Mouse (Mus musculus) ZHBTc4 (cell line): Measurements from ENCODE around the gene Gstp3.
"Not testable (repeated sequence)": the region's sequence is repeated elsewhere in the genome, so short reads cannot be mapped to it uniquely, and the experiment has no call there.

ENCODE experiments used
- DNase-seq: peaks from one replicate; pipeline ENCODE4 v3.0.0-alpha.2; 2011; ENCODE audit warnings: low read depth, low spot score

Gstp3 gene

DNA sequence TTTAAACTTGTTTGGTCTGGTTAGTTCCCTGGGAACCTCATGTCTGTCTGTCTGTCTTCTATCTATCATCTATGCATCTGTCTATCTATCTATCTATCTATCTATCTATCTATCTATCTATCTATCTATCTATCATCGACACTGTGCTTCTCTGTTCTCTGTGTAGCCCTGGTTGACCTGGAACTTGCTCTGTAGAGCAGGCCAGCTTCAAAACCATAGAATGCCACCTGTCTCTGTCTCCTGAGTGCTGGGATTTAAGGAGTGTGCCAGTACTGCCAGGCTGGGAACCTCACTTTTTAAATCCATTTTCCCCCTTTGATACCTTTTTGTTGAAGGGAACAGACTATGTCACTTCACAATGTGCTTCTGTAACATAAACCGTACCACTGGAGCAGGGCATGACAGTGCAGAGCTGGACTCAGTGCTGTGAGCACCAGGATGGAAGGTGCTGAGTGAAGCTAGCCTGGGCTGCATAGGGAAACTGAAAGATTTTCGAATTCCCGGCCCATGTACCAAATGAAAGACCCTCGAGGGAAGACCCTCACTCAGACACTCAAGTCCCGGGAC, 1.6 kb upstream of the Gstp3 start:
- no peak for DNase-seq

DNA sequence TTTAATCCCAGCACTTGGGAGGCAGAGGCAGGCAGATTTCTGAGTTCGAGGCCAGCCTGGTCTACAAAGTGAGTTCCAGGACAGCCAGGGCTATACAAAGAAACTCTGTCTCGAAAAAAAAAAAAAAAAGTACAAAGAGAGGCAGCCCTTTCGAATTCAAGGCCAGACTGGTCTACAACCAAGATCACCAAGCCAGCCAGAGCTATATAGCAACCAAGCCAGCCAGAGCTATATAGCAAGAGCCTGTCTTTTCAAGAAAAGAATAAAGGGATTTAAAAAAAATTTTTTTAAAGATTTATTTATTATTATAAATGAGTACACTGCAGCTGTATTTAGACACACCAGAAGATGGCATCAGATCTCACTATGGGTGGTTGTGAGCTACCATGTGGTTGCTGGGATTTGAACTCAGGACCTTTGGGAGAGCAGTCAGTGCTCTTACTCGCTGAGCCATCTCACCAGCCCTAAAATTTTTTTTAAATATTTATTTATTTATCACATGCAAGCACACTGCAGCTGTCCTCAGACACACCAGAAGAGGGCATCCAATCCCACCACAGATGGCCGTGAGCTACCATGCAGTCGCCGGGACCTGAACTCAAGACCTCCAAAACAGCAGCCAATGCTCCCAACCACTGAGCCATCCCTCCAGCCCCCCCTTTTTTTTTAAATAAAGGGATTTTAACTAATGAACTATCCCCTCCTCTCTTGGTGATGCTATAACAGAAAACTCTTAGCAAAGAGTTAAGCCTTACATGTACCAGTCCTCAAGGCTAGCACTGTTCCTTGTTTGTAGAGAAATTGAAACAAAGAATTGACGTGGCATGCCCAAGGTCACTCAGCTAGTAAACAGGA, 902 bp upstream of the Gstp3 start:
- not testable (repeated sequence) for DNase-seq

DNA sequence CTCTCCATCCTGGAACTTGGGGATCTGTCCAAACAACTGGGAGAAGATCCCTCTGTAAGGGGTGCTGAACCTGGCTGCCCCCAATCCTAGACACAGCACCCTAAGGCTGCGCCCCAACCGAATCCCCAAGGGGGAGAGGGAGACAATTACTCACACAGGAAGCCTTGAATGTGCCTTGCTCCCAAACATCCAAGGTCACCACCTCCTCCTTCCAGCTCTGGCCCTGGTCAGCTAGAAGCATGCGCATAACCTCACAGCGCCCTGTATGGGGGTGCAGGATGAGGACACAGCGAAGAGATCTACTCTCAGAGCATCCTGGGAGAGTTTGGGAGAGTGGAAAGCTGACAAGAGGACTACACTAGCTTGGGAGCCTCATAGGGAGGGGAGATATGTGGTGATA, 788 bp downstream of the Gstp3 start:
- no peak for DNase-seq

DNA sequence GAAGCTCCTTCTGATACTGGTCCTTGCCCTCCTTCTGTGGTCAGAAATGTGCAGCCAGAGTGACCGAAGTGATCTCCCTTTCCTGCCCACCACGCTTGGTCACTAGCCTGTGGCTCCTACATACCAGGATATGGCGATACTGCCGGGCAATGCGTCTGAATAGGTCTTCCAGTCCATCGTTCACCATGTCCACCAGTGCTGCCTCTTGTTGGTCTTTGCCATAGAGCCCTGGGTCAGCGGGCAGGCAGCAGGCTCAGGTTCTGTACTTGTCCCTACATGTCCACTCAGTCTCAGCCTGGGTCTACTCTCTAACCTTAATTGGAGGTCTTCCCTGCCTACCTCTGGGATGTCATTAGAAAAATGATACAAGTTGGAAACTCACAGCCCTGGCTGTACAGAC, 1.4 kb downstream of the Gstp3 start:
- DNase-seq = no peak

DNA sequence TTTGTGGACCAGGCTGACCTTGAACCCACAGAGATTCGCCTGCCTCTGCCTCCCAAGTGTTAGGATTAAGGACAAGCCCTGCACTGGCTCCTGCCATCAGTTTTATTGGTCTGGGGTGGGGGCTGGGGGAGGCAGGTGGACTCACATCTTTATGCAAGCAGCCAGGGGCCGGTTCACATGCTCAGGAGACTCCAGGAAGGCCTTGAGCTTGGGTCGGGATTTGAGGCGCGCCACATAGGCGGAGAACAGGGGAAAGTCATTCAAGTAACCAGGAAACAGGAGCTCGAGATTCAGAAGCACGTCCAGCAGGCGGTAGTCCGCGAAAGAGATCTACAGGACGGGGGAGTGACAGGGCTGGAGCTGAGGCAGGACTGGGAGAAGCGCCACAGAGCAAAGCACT, 2.0 kb downstream of the Gstp3 start:
- DNase-seq = peak; percentile 60

DNA sequence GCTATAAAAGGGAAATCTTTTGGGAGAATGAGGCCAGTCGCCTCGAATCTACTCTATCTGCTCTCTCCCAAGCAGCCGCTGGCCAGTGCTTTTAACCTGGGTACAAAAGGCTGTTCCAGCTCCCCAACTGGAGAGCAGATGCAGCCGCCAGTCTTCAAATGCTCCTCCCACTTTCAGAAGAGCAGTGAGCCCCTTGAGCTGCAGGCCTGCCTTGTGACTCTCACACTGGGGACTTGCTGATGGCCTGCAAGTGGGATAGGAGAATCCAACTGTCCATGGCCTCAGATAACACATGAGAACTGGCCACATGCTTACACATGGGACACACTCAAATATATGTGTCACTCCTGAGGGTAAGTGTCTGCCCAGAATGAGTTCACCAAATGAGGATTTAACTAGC, 2.6 kb downstream of the Gstp3 start:
- DNase-seq = no peak

DNA sequence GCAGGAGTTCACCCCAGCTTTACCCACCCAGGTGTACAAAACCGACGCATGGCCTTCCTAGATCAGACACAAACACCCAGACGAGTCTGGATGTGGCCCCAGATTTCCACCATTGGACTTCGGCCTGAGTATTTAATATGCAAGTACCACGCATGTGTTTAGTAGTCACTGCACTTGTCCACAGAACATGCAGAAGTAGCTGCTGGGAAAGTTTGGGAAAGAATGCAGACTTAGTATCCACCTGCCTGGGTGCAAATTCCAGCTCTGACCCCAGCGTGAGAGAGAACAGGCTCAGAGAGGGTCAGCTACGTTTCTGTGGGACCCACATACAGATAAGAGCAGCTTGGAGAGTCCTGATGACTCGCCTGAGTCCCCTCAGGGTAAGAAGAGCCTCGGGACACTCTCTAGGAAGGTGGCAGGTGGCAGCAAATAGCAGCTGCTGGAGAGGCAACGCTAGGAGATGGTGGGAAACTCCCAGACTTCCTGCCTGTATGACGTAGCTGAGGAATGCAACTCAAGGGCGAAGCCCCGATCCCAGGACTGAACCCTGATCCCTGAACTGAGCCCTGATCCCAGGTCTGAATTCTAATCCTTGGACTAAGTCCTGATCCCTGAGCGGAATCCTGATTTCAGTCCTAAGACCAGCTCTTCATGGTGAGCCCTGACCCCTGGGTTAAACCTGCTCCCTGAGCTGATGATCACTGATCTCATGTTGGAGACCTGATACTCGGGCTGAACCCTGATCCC, 3.2 kb downstream of the Gstp3 start:
- peak; percentile 71 for DNase-seq

DNA sequence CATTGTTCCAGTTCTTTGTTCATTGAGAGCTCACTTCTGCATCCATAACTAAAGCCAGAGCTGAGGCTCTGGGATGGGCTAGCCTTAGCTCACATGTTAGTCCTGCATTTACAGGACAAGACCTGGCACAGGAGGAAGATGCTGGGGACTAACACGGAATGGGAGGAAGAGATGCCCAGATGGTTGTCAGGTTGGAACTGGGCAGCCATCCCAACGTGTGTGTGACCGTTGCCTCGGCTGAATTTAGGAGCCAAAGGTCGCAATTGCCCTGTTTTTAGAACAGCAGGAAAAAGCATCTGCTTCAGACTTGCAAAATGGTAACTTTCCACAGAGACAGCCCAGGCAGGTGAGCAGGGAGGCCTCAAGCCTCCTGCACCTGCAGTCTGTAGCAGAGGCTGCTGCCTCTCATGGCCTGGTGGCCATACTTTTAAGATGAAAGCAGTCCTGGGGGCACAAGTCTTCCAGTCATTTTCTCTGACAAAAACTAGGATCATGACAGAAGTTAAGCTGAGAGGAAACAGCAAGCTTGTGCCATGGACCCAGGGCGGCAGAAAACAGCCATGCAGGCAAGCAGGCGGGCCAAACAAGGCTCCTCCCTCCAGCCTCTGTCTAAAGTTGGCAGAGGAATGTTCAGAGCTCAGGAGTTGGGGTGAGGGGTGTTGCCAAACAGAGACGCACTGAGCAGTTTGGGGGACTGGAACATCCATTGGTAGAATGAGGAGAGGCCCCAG, 4.0 kb downstream of the Gstp3 start:
- no peak for DNase-seq

DNA sequence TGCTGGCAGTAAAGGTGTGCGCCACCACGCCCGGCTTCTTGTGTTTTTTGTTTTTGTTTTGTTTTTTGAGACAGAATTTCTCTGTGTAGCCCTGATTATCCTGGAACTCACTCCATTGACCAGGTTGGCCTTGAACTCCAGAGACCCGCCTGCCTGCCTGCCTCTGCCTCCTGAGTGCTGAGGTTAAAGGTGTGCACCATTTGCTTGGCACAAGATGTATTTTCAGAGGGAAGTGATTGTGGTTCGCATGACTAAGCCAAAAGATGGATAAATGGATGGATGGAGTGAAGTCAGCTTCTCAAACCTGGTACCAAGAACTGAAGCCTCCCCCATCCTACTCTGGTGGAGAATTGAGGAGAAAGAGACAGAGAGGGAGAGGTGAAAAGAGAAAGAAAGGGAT, 4.8 kb downstream of the Gstp3 start:
- no peak for DNase-seq

DNA sequence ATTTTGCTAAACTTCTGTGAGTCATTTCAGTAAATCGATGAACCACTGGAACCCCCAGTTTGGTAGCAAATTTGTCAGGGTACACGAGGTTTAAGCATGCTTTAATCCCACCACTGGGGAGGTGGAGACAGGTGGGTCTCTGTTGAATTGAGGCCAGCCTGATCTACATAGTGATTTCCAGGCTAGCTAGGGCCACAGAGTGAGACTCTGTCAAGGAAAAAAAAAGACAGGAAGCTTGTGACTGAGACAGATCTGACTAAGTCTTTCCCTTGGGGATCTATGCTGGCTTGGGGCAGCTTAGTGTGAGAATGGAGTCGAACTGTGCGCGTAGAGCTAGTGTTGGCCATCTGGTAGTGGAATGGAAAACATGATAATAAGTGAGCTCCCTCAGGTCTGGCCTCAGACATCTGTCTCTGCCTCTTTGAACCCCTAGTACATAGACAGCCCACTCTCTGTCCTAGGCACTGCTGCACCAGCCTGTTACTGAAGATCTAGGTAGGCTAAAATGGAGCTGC, 6.8 kb downstream of the Gstp3 start:
- no peak for DNase-seq

DNA sequence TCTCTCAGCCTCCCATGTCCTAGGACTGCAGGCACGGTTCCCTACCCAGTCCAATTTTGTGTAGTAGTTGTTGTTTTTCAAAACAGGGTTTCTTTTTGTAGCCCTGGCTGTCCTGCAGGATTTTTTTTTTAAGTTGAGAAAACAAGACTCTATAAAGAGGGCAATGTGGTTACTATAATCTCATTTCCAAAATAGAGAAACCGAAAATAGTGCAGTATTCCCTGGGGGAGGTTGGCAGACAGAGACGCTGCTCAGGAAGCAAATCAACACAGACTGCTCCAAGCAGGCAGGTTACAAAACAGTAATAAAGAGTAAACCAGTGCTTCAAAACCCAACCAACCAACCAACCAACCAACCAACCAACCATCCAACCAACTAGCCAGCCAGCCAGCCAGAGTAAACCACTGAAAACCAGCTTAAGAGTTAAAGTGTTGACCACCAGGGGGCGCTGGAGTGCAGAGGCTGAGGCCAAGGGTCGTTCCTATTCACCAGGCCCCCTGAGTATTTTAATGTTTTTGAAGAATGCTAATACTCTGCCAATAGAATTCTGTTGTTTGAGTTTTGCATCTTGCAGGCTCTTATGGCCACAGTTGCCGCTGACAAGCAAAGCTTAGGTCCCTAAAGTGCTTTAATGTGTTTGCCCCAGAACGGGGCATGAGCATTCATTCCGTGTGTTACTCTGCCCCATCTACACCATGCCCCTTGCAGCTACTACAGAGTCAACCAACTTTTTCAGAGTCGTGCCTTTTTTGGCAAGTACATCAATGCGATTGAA, 7.4 kb downstream of the Gstp3 start:
- DNase-seq = peak; percentile 74

DNA sequence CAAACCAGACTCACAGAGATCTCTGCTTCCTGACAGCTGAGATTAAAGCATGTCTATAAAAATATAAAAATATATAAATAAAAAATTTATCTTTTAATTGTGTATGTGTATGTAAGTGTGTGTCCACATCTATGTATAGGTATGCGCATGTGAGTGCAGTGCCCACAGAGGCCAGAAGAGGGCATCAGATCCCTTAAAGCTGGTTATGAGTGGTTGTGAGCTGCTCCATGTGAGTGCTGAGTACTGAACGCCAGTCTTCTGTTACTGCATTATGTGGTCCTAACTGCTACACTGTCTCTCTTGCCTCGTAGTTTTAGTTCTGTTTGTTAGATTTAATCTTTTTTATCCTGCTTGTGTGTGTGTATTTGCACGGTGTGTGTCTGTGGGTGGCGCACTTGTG, 8.4 kb downstream of the Gstp3 start:
- peak; percentile 68 for DNase-seq

DNA sequence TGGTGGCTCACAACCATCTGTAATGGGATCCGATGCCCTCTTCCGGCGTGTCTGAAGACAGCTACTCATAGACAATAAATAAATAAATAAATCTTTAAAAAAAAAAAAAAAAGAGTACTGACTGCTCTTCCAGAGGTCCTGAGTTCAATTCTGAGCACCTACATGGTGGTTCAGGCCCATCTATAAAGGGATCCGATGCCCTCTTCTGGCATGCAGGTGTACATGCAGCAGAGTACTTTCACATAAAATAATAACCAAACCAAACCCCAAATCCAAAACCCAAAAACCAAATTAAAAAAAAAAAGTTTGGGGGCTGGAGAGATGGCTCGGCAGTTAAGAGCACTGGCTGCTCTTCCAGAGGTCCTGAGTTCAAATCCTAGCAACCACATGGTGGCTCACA, 10.3 kb downstream of the Gstp3 start:
- DNase-seq = not testable (repeated sequence)

DNA sequence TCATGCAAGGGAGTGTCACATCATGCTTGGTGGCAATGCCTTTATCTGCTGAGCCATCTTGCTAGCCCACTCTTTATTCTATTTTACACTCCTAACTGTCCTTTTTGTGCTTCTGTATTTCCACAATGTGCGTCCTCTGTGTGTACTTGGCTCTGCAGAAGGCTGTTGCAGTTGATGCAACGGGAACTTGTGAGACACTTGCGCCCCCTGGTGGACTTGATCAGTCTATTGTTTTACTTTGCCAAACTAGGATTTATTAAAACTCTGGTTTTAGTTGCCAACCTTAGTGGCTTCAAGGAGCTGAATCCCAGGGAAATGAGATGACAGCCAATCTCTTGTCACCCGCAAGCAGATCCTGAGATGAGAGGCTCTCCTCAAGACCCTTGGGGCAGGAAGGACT, 11.5 kb downstream of the Gstp3 start:
- DNase-seq = peak; percentile 92

DNA sequence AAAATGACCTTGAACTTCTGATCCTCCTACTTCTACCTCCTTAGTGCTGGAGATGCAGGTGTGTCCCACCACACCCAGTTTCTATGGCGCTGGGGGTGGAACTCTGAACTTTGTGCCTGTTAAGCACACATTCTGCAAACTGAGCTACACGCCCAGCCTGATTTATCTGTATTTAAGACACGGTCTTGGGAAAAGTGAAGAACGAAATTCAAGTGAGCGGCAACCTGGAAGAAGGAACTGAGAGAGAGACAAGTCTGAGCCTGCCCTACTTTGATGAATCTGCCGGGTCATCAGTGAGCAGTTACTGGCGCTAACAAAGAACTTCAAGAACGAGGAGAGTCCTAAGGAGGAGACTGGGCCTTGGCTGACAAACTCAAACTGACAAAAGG, 12.5 kb downstream of the Gstp3 start:
- peak; percentile 88 for DNase-seq

DNA sequence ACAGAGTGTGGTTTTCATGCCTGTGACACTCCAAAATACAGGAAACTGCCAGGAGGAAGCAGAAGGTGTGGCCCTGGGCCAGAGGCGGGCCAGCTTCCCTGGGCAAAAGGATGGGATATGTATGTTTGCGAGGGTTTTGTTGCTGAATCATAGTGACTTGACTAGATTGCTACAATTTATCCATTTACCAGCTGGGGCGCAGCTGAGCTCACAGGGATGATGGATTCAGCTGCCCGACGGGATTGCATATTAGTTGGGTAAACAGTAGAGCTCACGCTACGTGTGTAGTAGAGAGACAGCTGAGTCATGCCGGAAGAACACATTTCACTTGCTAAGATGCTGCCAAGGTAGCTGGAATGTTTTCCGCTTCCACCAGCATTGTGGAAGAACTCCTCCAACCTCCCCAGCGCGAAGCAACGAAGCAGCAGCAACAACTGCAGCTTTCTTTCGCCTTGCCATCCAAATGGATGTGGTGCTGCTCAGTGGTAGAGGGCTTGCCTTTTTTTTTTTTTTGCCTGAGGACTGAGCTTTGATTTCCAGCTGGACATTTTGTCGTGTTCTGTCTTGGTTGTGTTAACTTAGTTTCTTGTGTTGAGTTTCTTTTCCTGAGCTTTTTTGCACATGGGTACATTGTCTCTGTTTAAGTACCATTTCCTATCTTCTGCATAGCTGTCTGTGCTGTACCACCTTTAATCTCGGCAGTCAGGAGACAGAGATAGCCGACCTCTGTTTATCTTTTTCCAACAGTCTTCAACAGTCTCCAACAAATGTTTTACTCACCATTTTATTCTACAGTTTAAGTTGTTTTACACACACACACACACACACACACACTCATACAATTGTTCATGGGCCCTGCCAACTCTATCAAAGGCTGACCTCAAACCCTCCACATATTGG, 13.2 kb downstream of the Gstp3 start, which contains the start of gene Gstp2:
Gene Gstp2, minus strand, starts transcription at position 58 of the 900 bp plus-strand sequence.
- peak; percentile 96 for DNase-seq

DNA sequence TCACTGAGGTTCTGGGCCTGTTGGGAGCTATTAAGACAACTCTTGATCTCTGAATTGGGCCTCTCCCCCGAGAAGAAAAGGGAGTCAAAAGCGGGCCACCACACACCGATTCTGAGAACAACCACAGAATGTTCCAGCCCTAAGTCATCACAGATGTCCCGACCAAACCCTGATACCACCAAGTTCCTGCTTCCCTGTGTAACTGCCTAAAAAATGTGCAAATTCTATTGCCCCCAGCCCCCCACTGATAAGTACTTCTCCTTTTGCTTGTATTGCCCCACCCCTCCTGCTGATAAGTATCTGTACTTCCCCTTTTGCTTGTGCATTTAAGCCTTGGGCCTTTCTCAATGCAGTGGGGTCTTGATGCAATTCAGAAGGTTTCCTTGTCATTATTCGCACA, 15.3 kb downstream of the Gstp3 start:
- DNase-seq = not testable (repeated sequence)

DNA sequence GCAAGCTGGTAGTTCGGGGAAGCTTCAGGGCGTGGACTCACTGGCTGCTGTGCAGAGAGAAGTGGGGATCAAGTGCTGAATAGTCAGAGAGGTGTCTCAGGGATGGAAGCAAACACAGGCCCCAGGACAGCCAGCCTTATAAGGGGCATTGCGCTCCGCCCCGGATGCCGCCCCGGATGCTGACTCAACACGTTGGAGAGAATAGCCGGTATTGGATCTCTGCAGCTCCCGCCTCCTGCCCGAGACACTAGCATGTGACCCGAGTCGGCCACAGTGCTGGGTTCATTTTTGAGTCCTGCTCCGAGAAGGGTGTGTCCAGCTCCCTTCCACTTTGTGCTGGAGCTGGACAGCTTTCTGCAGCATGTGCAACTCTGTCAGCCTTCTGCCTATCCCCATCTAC, 17.2 kb downstream of the Gstp3 start:
- peak; percentile 93 for DNase-seq

DNA sequence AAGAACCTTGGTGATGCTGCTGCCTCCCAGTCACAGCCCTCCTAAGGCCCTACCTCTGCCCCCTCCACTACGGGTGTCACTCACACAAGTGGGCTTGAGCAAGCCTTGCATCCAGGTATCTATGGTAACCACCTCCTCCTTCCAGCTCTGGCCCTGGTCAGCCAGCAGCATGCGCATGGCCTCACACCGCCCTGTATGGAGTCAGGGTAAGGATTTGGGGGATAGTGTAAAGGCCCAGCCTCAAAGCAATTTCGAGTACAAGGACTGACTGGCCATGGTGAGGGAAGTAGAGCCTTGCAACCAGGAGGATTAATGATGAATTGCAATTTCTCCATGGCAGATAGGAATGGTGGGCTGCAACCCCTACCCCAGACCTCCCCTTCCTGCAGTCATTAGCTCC, 17.9 kb downstream of the Gstp3 start:
- DNase-seq = not testable (repeated sequence)

DNA sequence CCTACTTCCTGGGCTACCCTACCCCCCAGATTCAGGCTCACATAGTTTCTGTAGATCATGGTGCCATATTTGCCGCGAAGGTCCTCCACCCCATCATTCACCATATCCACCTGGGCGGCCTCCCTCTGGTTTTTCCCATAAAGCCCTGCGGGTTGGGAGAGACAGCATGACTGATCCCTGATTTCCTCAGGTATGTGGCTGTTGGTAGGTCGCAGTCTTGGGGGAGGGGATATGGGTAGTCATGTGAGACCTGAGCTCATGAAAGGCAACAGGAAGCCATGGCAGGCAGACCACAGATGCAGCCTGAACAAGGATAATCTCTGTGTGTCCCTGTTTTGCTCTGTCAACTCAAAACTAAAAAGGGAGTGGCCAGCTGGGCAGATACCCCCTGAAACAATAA, 18.4 kb downstream of the Gstp3 start:
- peak; percentile 68 for DNase-seq
